Mouse (Mus musculus): Measurements from ENCODE around the gene Dnaic2. TPM values are rescaled to one million over a fixed set of nuclear protein-coding genes. Genes with fewer than 3 reads are reported as not detected.

Gene Dnaic2
- polyA plus RNA-seq (2015; fragmentation: Nextera tagmentation; extraction: Ambion mirVana), result 0.41 and 0.56 TPM in 2 replicates

DNA sequence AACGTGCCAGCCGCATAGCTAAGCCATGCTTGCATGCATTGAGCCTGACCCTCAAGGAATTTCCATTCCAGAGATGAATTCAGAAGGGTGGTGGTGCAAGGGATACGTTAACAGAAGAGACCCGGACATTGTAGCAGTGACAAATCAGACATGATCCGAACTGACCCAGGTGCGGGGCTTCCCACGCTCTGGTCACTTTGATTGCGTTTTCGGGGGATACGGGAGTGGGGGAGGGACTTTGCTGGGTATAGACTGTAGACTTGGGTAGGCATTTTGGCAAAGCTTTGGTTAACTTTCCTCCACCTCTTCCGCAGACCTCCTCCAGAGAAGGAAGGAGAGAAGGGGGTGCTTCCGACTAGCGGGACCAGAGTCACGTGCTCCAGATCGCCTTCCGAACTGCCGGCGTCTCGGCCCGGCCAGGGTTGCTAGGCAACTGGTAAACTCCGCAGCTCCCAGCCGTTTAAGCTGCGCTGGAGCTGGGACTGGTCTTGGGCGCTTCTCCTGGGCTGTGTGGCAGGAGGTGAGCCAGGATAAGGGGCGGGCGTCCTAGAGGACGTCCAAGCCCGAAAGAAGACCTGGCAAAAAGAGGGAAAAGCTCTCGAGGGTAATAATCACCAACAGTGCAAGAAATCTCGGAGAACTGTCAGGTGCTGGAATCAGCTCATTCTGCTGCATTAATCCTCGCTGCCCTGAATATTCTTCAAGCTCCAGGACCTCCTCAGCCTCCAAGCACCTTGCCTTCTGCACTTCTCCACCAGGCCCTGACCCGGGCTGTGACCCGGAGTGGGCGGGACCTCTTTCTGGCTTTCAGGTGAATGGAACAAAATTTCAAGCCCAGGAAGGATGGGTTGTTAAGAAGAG is at the start of gene Dnaic2:
Gene Dnaic2 (plus strand): TSS at position 444 of the 861 bp plus-strand sequence.
- Histone ChIP-seq H3K36me3 (no peaks in the 10 kb centered on the region), H3K27ac (no peak within 1 kb of the TSS), H3K4me3 (replicated peaks) (peak within 1 kb of the TSS; percentile 29), H3K4me2 (peak within 1 kb of the TSS; percentile 58), H3K9me3 (replicated peaks) (no peaks in the 10 kb centered on the region), H3K27me3 (peaks cover 8% of the 10 kb centered on the region; the same call in 1 of the 2 replicates), H3K4me1 (peaks cover 15% of the 10 kb centered on the region), H3K9ac (no peak within 1 kb of the TSS)
- WGBS, result 10% methylated on average over 34 of the region's 34 CpGs
- peak; percentile 84 for ATAC-seq (replicated peaks; ENCODE audit: low FRiP score)

- Histone ChIP-seq H3K27me3 (peaks cover 7% of the 10 kb centered on the region; the same call in 1 of the 2 replicates), H3K36me3 (no peaks in the 10 kb centered on the region), H3K27ac (peak overlapping the region; percentile 56), H3K9me3 (replicated peaks) (no peaks in the 10 kb centered on the region), H3K4me1 (peaks cover 61% of the 10 kb centered on the region), H3K4me2 (no peak overlapping the region), H3K4me3 (replicated peaks) (no peak overlapping the region), H3K9ac (no peak overlapping the region)
- WGBS, result 63% methylated on average over 8 of the region's 8 CpGs
- no peak for ATAC-seq (replicated peaks; ENCODE audit: low FRiP score)
Measured at GRCm38 (mm10) chr11:114679582-114679981, 47.6 kb upstream of the Dnaic2 start.

- Histone ChIP-seq H3K4me3 (replicated peaks) (no peak overlapping the region), H3K4me1 (peaks cover 64% of the 10 kb centered on the region), H3K27ac (peak overlapping the region; percentile 56; the same call in 1 of the 2 replicates), H3K4me2 (no peak overlapping the region), H3K9ac (no peak overlapping the region), H3K36me3 (no peaks in the 10 kb centered on the region), H3K9me3 (replicated peaks) (no peaks in the 10 kb centered on the region), H3K27me3 (peaks cover 7% of the 10 kb centered on the region; the same call in 1 of the 2 replicates)
- 39% methylated on average over 10 of the region's 10 CpGs for WGBS
- ATAC-seq (replicated peaks; ENCODE audit: low FRiP score), result 0 out of 2 replicates have a peak, but pooled peaks have one; percentile 4
Measured at GRCm38 (mm10) chr11:114680291-114680690, 46.9 kb upstream of the Dnaic2 start.

- Histone ChIP-seq H3K27me3 (peaks cover 7% of the 10 kb centered on the region; the same call in 1 of the 2 replicates), H3K4me3 (replicated peaks) (no peak overlapping the region), H3K4me1 (peaks cover 59% of the 10 kb centered on the region), H3K36me3 (no peaks in the 10 kb centered on the region), H3K9me3 (replicated peaks) (no peaks in the 10 kb centered on the region), H3K4me2 (no peak overlapping the region), H3K9ac (no peak overlapping the region; the same call in 1 of the 2 replicates), H3K27ac (0 out of 2 replicates have a peak overlapping the region, but pooled peaks have one; percentile 22)
- no peak for ATAC-seq (replicated peaks; ENCODE audit: low FRiP score)
- 43% methylated on average over 5 of the region's 5 CpGs for WGBS
Measured at GRCm38 (mm10) chr11:114681054-114681453, 46.2 kb upstream of the Dnaic2 start.

DNA sequence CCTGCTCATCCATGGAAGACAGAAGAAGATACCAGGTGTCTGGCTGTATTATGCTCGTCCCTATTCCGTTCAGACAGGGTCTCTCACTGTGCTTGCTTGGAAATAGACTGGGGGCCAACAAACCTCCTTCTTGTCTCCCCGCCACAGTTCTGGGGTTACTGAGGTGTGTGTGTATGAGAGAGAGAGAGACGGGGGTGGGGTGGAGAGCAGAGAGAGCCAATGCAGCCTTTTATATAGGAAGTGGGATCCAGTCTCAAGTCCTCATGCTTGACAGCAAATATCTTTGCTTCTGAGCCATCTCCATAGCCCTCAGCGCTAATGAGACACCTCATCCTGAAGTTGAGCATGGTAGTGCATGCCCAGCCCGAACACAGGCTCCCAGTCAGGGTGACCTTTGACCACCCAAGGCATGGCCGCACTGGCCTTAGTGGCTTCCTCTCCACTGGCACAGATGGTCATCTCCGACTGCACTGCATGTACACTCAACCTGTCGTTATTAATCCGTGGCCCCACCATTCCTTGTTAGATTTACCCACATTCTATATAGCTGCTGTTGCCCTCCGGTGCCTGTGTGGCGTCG is 44.8 kb upstream of the Dnaic2 start:
- 90% methylated on average over 13 of the region's 13 CpGs for WGBS
- Histone ChIP-seq H3K27me3 (no peaks in the 10 kb centered on the region), H3K36me3 (no peaks in the 10 kb centered on the region), H3K4me3 (replicated peaks) (no peak overlapping the region), H3K4me1 (peaks cover 51% of the 10 kb centered on the region), H3K27ac (no peak overlapping the region), H3K9me3 (replicated peaks) (no peaks in the 10 kb centered on the region), H3K9ac (no peak overlapping the region), H3K4me2 (no peak overlapping the region)
- ATAC-seq (replicated peaks; ENCODE audit: low FRiP score), result no peak

DNA sequence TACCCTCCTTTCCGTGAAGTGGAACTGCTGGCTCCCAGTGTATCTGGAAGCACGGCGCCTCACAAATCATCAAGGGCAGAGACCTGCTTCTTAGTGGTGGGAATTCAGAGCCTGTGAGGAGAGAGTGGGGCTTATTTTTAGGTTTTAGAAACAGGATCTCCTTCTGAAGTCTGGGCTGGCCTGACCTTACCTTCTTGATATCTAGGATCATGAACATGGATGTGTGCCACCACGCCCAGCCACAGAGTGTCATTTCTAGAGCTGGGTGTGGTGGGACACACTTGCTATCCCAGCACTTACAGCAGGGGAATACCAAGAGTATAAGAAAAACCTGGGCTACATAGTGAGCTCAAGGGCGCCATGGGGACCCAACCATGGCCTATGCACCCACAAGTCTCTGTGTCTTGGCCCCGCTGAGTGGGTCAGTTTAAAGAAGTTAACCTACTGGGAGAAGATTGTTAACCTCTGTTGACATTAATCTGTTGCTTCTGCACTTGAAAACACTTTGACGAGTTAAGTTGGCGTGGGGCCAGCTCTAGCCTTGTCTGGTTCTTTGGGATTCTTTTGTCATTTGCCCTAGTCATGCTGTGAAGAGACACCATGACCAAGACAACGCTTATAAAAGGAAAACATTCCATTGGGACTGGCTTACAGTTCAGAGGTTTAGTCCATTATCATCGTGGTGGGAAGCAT is 44.0 kb upstream of the Dnaic2 start:
- Histone ChIP-seq H3K9ac (no peak overlapping the region), H3K4me3 (replicated peaks) (no peak overlapping the region), H3K27ac (no peak overlapping the region), H3K9me3 (replicated peaks) (no peaks in the 10 kb centered on the region), H3K36me3 (no peaks in the 10 kb centered on the region), H3K4me2 (no peak overlapping the region), H3K4me1 (peaks cover 54% of the 10 kb centered on the region), H3K27me3 (no peaks in the 10 kb centered on the region)
- 90% methylated on average over 10 of the region's 10 CpGs for WGBS
- no peak for ATAC-seq (replicated peaks; ENCODE audit: low FRiP score)

GRCm38 (mm10) chr11:114683722-114684621 is 43.2 kb upstream of the Dnaic2 start:
- no peak for ATAC-seq (replicated peaks; ENCODE audit: low FRiP score)
- Histone ChIP-seq H3K27me3 (no peaks in the 10 kb centered on the region), H3K9me3 (replicated peaks) (no peaks in the 10 kb centered on the region), H3K36me3 (no peaks in the 10 kb centered on the region), H3K9ac (no peak overlapping the region), H3K4me2 (no peak overlapping the region), H3K27ac (no peak overlapping the region), H3K4me3 (replicated peaks) (no peak overlapping the region), H3K4me1 (peaks cover 54% of the 10 kb centered on the region)
- 67% methylated on average over 20 of the region's 20 CpGs for WGBS

DNA sequence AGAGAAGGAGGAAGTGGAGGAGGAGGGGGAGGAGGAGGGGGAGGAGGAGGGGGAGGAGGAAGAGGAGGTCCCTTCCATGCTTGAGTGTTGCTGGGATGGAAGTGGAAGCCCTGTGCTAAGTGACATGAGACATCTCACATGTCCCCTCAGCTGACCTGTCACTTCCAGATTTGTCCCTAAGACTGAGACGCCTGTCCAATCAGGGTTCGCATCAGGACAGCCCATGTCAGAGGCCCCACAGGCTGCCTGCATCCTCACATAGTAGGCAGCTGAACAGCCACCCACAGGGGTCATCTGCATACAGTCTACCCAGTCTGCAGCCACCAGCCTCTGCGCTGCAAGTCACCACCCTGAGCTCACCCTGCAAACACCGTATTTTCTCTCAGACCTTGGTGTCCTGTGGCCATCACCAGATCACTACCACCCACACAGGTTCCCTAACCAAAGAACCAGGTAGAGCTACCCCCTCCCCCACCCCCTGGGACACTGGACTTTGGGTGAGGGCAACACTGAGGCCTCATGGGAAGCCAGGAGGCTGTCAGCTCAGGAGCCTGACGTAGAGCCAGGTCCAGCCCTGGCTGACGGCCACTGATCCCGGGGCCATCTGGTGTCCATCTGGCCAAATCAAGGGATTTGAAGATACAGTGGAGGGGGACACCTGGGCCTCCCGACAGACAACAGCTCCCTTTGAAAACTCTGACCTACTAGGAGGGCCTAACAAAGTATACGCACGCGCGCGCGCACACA is 42.4 kb upstream of the Dnaic2 start:
- Histone ChIP-seq H3K36me3 (no peaks in the 10 kb centered on the region; the same call in 1 of the 2 replicates), H3K27ac (no peak overlapping the region), H3K27me3 (no peaks in the 10 kb centered on the region), H3K9ac (no peak overlapping the region), H3K4me1 (peaks cover 45% of the 10 kb centered on the region), H3K4me3 (replicated peaks) (no peak overlapping the region), H3K9me3 (replicated peaks) (no peaks in the 10 kb centered on the region), H3K4me2 (no peak overlapping the region)
- 66% methylated on average over 14 of the region's 14 CpGs for WGBS
- no peak for ATAC-seq (replicated peaks; ENCODE audit: low FRiP score)

GRCm38 (mm10) chr11:114685526-114686040 is 41.6 kb upstream of the Dnaic2 start:
- Histone ChIP-seq H3K27ac (no peak overlapping the region), H3K36me3 (peaks cover 5% of the 10 kb centered on the region; the same call in 1 of the 2 replicates), H3K9ac (no peak overlapping the region), H3K4me3 (replicated peaks) (no peak overlapping the region), H3K9me3 (replicated peaks) (no peaks in the 10 kb centered on the region), H3K27me3 (no peaks in the 10 kb centered on the region), H3K4me2 (no peak overlapping the region), H3K4me1 (peaks cover 37% of the 10 kb centered on the region)
- 81% methylated on average over 9 of the region's 9 CpGs for WGBS
- ATAC-seq (replicated peaks; ENCODE audit: low FRiP score), result no peak

DNA sequence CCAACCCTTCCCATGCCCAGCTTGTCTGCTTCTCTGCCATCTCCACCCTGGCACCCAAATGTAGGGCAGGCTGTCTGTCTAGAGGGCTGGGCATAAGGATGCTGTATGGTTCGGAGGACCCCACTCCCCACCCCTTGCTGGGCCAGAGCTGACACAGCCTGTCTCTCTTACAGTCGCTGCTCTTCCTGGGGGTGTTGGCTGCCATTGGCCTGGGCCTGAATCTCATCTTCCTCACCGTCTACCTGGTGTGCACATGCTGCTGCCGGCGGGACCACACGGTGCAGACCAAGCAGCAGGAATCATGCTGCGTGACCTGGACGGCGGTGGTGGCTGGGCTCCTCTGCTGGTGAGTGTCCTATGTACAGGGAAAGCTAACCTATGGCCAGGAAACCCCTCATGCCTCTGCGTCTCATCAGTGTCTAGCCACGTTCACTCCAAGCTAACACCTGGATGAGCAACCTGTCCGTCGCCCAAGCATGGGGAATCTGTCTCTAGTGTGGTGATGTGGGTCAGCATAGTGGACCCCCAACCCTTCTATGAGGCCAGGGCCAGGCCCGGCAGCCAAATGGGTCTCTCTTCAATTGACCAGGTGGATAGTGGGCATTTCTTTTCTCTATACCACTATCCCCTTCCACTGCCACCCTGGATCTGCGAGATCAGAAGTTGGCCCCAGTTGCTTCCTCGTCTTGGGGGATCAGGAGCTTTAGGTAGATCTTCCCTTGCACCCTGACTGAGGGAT is 40.8 kb upstream of the Dnaic2 start:
- Histone ChIP-seq H3K4me1 (peaks cover 31% of the 10 kb centered on the region), H3K27ac (no peak overlapping the region), H3K27me3 (no peaks in the 10 kb centered on the region), H3K36me3 (peaks cover 5% of the 10 kb centered on the region; the same call in 1 of the 2 replicates), H3K9ac (no peak overlapping the region), H3K4me3 (replicated peaks) (no peak overlapping the region), H3K9me3 (replicated peaks) (no peaks in the 10 kb centered on the region), H3K4me2 (no peak overlapping the region)
- 89% methylated on average over 16 of the region's 16 CpGs for WGBS
- no peak for ATAC-seq (replicated peaks; ENCODE audit: low FRiP score)

All from kidney, embryonic 15.5 days (tissue).